Mouse (Mus musculus) limb, embryonic 12.5 days (tissue): Measurements from ENCODE around the gene Ogfrl1. TPM values are rescaled to one million over a fixed set of nuclear protein-coding genes. Genes with fewer than 3 reads are reported as not detected.
A peak's percentile ranks its signal among the peaks of the same experiment; 100 is the strongest.

Source experiments
- ATAC-seq: fragments of 200-750 bp; cut with Nextera tagmentation; 2 replicates; pipeline ENCODE4 v1.8.0; 2017; ENCODE audit warnings: low read depth, moderate TSS enrichment; ENCODE audit not compliant: insufficient number of reproducible peaks, insufficient read depth, low FRiP score, low TSS enrichment
- H3K27ac ChIP-seq: fragments of 300-500 bp; sonication (generic); 2 replicates; pipeline ENCODE4 v1.5.1; 2016; ENCODE audit warnings: mild to moderate bottlenecking, moderate library complexity
- H3K27me3 ChIP-seq: fragments of 300-500 bp; sonication (generic); 2 replicates; pipeline ENCODE4 v1.6.1; 2016; ENCODE audit warnings: mild to moderate bottlenecking, moderate library complexity
- H3K36me3 ChIP-seq: fragments of 300-500 bp; sonication (generic); 2 replicates; pipeline ENCODE4 v1.6.1; 2016; ENCODE audit warnings: mild to moderate bottlenecking, moderate library complexity
- H3K4me1 ChIP-seq: fragments of 300-500 bp; sonication (generic); replicated peaks from 2 replicates; pipeline ENCODE4 v1.6.1; 2016
- H3K4me2 ChIP-seq: fragments of 300-500 bp; sonication (generic); 2 replicates; pipeline ENCODE4 v1.6.1; 2016; ENCODE audit warnings: mild to moderate bottlenecking, moderate library complexity
- H3K4me3 ChIP-seq: fragments of 300-500 bp; sonication (generic); replicated peaks from 2 replicates; pipeline ENCODE4 v1.5.1; 2016; ENCODE audit warnings: mild to moderate bottlenecking
- H3K9ac ChIP-seq: fragments of 300-500 bp; sonication (generic); replicated peaks from 2 replicates; pipeline ENCODE4 v1.6.1; 2016; ENCODE audit warnings: mild to moderate bottlenecking, moderate library complexity
- H3K9me3 ChIP-seq: fragments of 300-500 bp; sonication (generic); 2 replicates; pipeline ENCODE4 v1.6.1; 2016; ENCODE audit warnings: mild to moderate bottlenecking, moderate library complexity
- WGBS: fragments of 180-500 bp; shearing (Covaris S2); methylation state at CpG from one replicate; pipeline ENCODE4 v1.1.7; 2016; 5-methylcytosine and 5-hydroxymethylcytosine counted together
- polyA plus RNA-seq: library from polyadenylated mRNA; unstranded; fragments of >200 nt; fragmentation: Nextera tagmentation; extraction: Ambion mirVana; gene quantifications from 2 replicates; pipeline ENCODE4 v1.2.1, GENCODE M21; 2016

Gene Ogfrl1
- polyA plus RNA-seq, 1 experiment from 2014 or later = 12.8 TPM

DNA sequence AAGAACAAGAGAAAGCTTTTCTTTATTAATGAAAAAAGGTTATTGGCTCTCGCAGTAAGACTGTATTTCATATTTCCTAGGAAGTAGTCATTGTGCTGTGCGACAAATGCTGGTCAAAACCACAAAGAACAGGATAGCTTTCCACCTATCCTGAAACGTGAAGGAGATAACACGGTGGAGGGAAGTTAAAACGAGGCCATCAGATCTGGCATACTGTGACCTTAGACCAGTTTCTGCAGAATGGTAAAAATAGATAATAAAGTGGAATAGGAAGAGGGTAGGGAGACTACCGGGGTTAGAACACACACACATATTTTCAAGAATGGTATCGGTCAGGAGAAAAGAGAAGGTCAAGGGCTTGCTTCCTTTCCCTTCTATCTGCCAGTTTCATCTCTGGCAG lies 5.8 kb downstream of the Ogfrl1 start:
- Histone ChIP-seq H3K4me3 (no peak overlapping the region), H3K4me2 (no peak overlapping the region), H3K9ac (no peak overlapping the region), H3K4me1 (no peaks in the 10 kb centered on the region), H3K27me3 (no peaks in the 10 kb centered on the region), H3K36me3 (no peaks in the 10 kb centered on the region), H3K9me3 (no peaks in the 10 kb centered on the region), H3K27ac (no peak overlapping the region)
- no peak for ATAC-seq
- WGBS = 88% methylated on average over 7 of the region's 7 CpGs

DNA sequence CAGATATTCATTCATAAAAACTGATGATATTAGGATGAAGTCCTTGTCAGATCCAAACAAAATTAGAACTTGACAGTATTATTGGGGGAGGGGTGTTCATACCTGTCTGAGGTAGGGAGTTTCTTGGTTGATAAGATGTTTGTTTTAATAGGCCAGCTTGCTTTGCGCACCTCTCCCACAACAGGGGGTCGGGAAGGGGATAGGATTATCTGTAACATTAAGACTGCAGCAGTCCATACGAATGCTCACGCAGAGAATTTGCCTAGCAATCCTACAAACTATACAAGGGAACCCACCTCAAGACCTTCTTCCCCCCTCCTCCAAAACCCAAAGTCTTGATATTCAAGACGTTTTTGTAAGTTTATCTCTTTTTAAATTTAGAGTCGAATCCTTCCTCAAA lies 13.2 kb downstream of the Ogfrl1 start:
- no peak for ATAC-seq
- Histone ChIP-seq H3K9me3 (no peaks in the 10 kb centered on the region), H3K4me3 (no peak overlapping the region), H3K27ac (no peak overlapping the region), H3K36me3 (no peaks in the 10 kb centered on the region), H3K4me1 (peaks cover 14% of the 10 kb centered on the region), H3K9ac (no peak overlapping the region), H3K4me2 (no peak overlapping the region), H3K27me3 (no peaks in the 10 kb centered on the region)
- WGBS = 87% methylated on average over 6 of the region's 6 CpGs

DNA sequence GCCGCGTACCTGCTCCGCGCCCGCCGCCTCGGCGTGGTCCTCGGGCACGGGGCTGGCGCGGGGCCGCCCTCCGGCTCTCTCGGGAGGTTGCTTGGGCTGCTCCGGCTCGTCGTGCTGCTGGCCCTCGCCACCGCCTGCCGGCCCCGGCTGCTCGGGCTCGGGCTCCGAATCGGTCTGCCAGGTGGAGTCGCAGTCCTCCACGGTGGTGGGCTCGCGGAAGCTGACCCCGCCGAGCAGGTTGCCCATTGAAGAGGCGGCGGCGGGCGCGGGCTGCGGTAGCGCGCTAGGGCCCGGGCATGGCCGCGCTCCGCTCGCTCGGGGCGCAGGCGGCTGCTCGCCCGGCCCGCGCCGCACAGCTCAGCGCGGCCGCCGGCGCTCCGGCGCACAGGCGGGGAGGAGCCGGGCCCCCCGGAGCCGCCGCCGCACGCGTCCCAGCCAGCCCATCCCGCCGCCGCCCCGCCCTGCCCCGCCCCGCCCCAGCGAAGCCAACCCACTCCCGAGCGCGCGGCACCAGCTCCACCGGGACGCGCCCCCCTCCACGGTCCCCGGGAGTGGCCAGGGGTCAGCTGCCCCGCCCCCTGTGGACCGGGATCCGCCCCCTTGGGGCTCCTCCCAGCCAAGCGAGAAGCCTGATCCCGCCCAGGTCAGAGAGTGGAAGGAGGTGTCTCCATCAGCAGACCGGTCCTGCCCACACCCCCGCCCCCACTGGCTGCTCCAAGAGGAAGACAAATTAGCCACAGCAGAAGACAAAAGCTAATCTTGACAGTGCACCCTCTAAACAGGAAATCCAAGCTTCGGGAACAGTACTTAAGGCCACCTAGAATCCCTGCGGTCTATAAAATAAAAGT lies 14.5 kb downstream of the Ogfrl1 start:
- no peaks in the 10 kb centered on the region for H3K27me3 ChIP-seq
- no peaks in the 10 kb centered on the region for H3K9me3 ChIP-seq
- peak overlapping the region; percentile 85 for H3K27ac ChIP-seq
- peaks cover 14% of the 10 kb centered on the region for H3K4me1 ChIP-seq
- H3K36me3 ChIP-seq = 0 out of 2 replicates have a peak, but pooled peaks cover 3% of the 10 kb centered on the region
- H3K4me3 ChIP-seq = peak overlapping the region; percentile 85
- under 1% methylated on average over 89 of the region's 93 CpGs for WGBS
- H3K4me2 ChIP-seq = peak overlapping the region; percentile 89
- ATAC-seq = peak; percentile 98
- H3K9ac ChIP-seq = peak overlapping the region; percentile 87

DNA sequence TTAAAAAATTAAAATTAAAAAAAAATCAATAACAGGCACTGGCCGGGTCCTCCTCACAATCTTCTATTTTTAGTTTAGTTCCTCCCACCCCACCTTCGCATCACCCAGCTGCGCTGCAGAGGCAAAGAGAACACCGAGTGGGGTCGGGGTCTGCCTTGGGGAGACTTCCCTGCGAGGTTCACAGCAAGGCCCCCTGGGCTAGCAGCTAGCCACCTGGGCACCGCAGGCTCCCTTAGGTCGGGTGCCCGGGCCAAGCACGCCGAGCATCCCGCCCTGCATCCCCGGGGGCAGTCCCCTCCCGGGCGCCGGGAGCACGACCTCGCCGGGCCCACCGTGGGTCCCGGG lies 15.1 kb downstream of the Ogfrl1 start:
- no peaks in the 10 kb centered on the region for H3K27me3 ChIP-seq
- ATAC-seq = peak; percentile 17; the same call in 1 of the 2 replicates

DNA sequence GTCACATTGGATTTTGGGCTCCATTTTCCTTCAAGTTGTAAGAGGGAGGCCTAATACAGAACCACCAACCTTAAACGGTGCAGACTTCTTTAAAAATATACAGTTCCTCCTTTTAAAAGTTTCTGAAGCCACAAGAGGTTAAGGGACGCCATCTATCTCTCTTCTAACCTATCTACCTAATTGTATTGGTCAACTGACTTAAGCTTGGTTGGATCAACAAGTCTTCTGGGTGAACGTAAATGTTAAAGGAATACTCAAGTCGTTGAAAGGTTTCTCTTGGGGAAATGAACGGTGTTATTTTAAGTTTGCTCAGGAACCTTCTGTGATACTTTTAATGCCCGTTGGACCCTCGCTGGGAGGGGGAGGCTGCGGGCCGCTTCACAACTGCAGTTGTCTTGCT lies 15.5 kb downstream of the Ogfrl1 start:
- Histone ChIP-seq H3K36me3 (0 out of 2 replicates have a peak, but pooled peaks cover 10% of the 10 kb centered on the region), H3K4me3 (peak overlapping the region; percentile 85), H3K9ac (peak overlapping the region; percentile 87), H3K27me3 (no peaks in the 10 kb centered on the region), H3K9me3 (no peaks in the 10 kb centered on the region), H3K27ac (no peak overlapping the region), H3K4me1 (peaks cover 14% of the 10 kb centered on the region), H3K4me2 (peak overlapping the region; percentile 89)
- ATAC-seq = no peak
- WGBS = 21% methylated on average over 9 of the region's 9 CpGs

More for the DNA sequence above, 15.1 kb downstream of the Ogfrl1 start:
- WGBS = 1% methylated on average over 20 of the region's 21 CpGs
- Histone ChIP-seq H3K36me3 (0 out of 2 replicates have a peak, but pooled peaks cover 8% of the 10 kb centered on the region), H3K9ac (peak overlapping the region; percentile 87), H3K9me3 (no peaks in the 10 kb centered on the region), H3K4me2 (peak overlapping the region; percentile 89), H3K4me3 (peak overlapping the region; percentile 85), H3K4me1 (peaks cover 14% of the 10 kb centered on the region), H3K27ac (peak overlapping the region; percentile 85)

DNA sequence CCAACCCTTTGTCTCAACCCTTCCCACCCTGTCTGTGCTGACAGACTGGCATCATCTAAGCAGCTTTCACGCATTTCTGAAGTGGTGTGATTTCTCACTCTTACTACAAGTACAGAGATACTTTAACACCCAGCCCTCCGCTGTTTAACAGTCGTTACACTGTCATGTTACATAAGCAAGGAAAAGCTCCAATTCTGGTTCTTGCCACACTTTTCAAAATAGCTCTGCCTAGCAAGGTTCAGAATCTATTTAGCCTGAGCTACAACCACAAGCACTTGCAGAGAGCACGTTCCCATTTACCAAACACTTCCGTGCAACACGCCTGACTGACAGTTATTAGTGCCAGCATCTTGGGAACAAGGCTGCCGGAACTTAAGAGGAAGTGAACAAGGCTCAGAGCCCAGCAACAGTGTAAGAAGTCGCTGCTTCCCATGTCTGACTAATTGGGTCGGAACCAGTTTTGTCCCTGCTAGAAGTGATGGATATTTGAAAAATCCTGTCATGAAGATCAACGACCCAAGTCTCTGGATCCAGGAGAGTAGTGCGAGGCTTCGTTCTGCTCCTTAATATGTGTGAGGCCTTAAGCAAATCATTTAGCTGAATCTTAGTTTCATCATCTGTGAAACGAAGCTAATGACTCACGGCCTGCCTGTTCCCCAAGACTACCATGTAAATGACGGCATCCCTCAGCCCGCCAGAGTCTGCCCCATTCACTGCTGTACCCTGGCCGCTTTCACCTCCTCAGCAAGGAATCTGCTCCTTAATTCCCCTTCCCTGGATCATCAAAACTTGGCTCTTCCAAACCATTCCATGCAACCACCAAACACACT lies 17.4 kb downstream of the Ogfrl1 start:
- no peak overlapping the region for H3K4me2 ChIP-seq
- no peak for ATAC-seq
- H3K36me3 ChIP-seq = peaks cover 16% of the 10 kb centered on the region; the same call in 1 of the 2 replicates
- H3K9ac ChIP-seq = no peak overlapping the region
- no peak overlapping the region for H3K27ac ChIP-seq
- no peaks in the 10 kb centered on the region for H3K9me3 ChIP-seq
- no peak overlapping the region for H3K4me3 ChIP-seq
- WGBS = 72% methylated on average over 17 of the region's 17 CpGs
- peaks cover 14% of the 10 kb centered on the region for H3K4me1 ChIP-seq
- H3K27me3 ChIP-seq = no peaks in the 10 kb centered on the region

DNA sequence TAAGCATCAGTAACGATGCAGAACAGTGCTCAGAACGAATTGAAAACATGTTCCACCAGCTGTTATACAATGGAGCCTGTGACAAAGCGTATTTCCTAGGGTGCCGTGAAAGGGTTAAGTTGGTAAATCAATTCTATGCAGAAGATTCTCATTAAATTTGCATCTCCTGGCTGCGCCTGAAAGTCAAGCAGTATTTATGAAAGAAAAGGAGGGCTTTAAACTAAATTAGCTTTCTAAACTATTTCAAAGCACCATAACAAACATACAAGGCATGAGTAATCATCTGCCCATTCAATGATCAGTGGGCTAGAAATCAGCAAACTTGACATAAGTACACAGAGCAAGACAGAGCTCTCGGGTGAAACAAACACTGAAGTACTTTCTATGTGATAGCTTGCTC lies 18.3 kb downstream of the Ogfrl1 start:
- H3K27ac ChIP-seq = no peak overlapping the region
- H3K36me3 ChIP-seq = peaks cover 17% of the 10 kb centered on the region; the same call in 1 of the 2 replicates
- H3K27me3 ChIP-seq = no peaks in the 10 kb centered on the region
- no peak overlapping the region for H3K4me3 ChIP-seq
- no peak overlapping the region for H3K9ac ChIP-seq
- peaks cover 14% of the 10 kb centered on the region for H3K4me1 ChIP-seq
- H3K4me2 ChIP-seq = no peak overlapping the region
- 59% methylated on average over 6 of the region's 6 CpGs for WGBS
- ATAC-seq = no peak
- H3K9me3 ChIP-seq = no peaks in the 10 kb centered on the region

DNA sequence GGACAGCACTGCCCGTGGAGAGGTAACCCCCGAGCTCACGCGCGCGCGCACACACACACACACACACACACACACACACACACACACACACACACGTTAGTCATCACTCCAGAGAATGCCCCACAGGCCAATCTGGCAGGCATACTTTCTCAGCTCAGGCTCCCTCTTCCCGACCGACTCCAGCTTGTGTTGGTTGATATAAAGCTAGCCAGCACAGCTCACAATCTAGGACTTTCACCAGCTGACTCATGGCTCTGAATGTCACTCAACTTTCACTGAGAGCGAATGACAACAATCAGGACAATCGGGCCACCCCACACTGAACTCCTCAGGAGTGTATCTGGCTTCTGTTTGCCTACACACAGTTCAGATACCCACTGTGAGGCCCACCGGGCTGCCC lies 20.0 kb downstream of the Ogfrl1 start:
- Histone ChIP-seq H3K4me3 (no peak overlapping the region), H3K9ac (no peak overlapping the region), H3K27ac (no peak overlapping the region), H3K36me3 (peaks cover 28% of the 10 kb centered on the region; the same call in 1 of the 2 replicates), H3K27me3 (no peaks in the 10 kb centered on the region), H3K4me1 (peaks cover 14% of the 10 kb centered on the region), H3K4me2 (no peak overlapping the region), H3K9me3 (no peaks in the 10 kb centered on the region)
- WGBS = 90% methylated on average over 13 of the region's 13 CpGs
- ATAC-seq = no peak

DNA sequence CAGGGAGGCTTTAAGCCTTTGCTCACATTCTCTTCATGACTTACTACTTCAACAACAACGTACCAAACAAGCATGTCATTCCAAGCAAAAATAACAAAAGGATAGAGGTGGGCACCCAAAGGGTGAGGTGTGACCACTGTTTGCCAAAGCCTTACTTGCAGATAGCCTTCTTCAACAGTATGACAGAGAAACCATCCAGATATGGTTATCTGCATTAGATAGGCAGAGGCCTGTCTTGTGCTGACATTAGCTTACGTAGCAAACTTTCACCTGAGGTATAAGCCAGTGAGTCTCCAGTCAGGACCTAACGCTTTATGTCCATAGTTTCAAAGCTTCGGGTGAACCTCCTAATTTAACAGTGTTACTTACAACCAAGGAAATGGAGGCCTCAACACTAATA lies 23.4 kb downstream of the Ogfrl1 start:
- Histone ChIP-seq H3K4me1 (no peaks in the 10 kb centered on the region), H3K4me3 (no peak overlapping the region), H3K27ac (no peak overlapping the region), H3K4me2 (no peak overlapping the region), H3K9me3 (no peaks in the 10 kb centered on the region), H3K36me3 (peaks cover 36% of the 10 kb centered on the region; the same call in 1 of the 2 replicates), H3K27me3 (no peaks in the 10 kb centered on the region), H3K9ac (no peak overlapping the region)
- WGBS = 88% methylated on average over 4 of the region's 4 CpGs
- ATAC-seq = no peak

DNA sequence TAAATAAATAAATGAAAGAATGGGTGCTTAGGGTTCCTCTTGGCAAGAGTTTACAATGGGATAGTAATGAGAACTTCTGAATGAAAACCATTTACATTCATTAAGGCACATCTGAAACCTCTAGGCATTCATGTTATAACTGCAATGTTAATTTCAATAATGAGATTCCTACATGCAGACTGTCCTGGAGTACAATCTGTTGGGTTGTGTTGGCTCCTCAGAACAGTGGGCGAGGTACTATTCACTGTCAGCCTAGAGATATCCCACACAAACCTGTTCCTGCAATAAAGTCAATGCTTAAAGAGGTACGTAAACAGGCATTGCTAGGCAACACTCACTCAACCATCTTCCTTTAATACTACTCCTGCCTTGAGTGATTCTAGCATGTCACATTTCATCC lies 32.0 kb downstream of the Ogfrl1 start:
- Histone ChIP-seq H3K4me1 (no peaks in the 10 kb centered on the region), H3K9me3 (no peaks in the 10 kb centered on the region), H3K27ac (no peak overlapping the region), H3K9ac (no peak overlapping the region), H3K27me3 (no peaks in the 10 kb centered on the region), H3K4me2 (no peak overlapping the region), H3K4me3 (no peak overlapping the region), H3K36me3 (peaks cover 9% of the 10 kb centered on the region; the same call in 1 of the 2 replicates)
- 88% methylated on average over 2 of the region's 2 CpGs for WGBS
- no peak for ATAC-seq

DNA sequence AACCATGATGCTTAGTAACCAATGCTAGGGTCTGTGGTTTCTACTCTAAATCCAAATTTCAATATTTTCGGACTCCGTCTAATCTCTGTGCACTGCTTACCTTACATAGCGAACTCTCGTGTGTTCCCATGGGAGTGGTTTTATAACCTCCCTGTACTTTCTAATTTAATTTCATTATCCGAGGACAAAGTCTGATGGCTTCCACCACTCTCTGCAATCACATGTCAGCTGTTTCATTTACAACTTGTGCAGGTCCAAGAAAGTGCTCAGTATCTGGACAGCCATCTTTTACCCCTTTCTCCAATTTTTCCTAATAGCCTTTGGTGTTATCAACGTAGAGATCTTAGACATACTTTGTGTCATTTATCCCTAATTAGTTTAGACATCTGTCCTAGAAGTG lies 44.7 kb downstream of the Ogfrl1 start:
- Histone ChIP-seq H3K4me1 (no peaks in the 10 kb centered on the region), H3K9ac (no peak overlapping the region), H3K4me2 (no peak overlapping the region), H3K9me3 (no peaks in the 10 kb centered on the region), H3K36me3 (no peaks in the 10 kb centered on the region), H3K27me3 (no peaks in the 10 kb centered on the region), H3K27ac (no peak overlapping the region), H3K4me3 (no peak overlapping the region)
- no peak for ATAC-seq
- 77% methylated on average over 6 of the region's 6 CpGs for WGBS
